Mouse (Mus musculus): ENCODE results near the gene Dennd2c. TPM values are rescaled to one million over a fixed set of nuclear protein-coding genes. Genes with fewer than 3 reads are reported as not detected.
"Not testable (repeated sequence)": the region's sequence is repeated elsewhere in the genome, so short reads cannot be mapped to it uniquely, and the experiment has no call there.

Dennd2c gene
- total and polyA plus RNA-seq, 2 experiments from 2014 or later, result 0.63 to 1.7 TPM

- 92% methylated on average over 10 of the region's 10 CpGs for WGBS
- no peak overlapping the region for H3K9ac ChIP-seq (replicated peaks; ENCODE audit: low read length, poor library complexity, severe bottlenecking)
These were observed 30.7 kb downstream of the Dennd2c start for GRCm38 (mm10) chr3:103133098-103133497.

GRCm38 (mm10) chr3:103136414-103137077 is 34.1 kb downstream of the Dennd2c start:
- TF ChIP-seq CTCF (IDR thresholded peaks at IDR 0.05), result no peak
- Histone ChIP-seq H3K9me3 (ENCODE audit: low read length) (no peaks in the 10 kb centered on the region), H3K36me3 (ENCODE audit: insufficient read depth, low read length) (no peaks in the 10 kb centered on the region), H3K4me2 (ENCODE audit: low read depth, low read length, poor library complexity, severe bottlenecking) (no peak overlapping the region), H3K27me3 (ENCODE audit: insufficient read depth, low read length) (no peaks in the 10 kb centered on the region), H3K4me3 (ENCODE audit: low read depth, low read length) (no peak overlapping the region), H3K4me1 (ENCODE audit: insufficient read depth, low read length) (no peaks in the 10 kb centered on the region), H3K27ac (ENCODE audit: low read depth, low read length) (no peak overlapping the region), H3K9ac (replicated peaks; ENCODE audit: low read length, poor library complexity, severe bottlenecking) (no peak overlapping the region)
- ATAC-seq (ENCODE audit: low FRiP score) (no peak), DNase-seq (ENCODE audit: low spot score) (no peak)
- WGBS, result 88% methylated on average over 4 of the region's 4 CpGs

More at GRCm38 (mm10) chr3:103133098-103133497, 30.7 kb downstream of the Dennd2c start:
- DNase-seq (ENCODE audit: low spot score), result no peak
- no peaks in the 10 kb centered on the region for H3K4me1 ChIP-seq (ENCODE audit: insufficient read depth, low read length)
- H3K27ac ChIP-seq (ENCODE audit: low read depth, low read length), result no peak overlapping the region
- no peaks in the 10 kb centered on the region for H3K36me3 ChIP-seq (ENCODE audit: insufficient read depth, low read length)
- H3K9me3 ChIP-seq (ENCODE audit: low read length), result no peaks in the 10 kb centered on the region
- no peak for ATAC-seq (ENCODE audit: low FRiP score)
- H3K4me3 ChIP-seq (ENCODE audit: low read depth, low read length), result no peak overlapping the region
- no peak overlapping the region for H3K4me2 ChIP-seq (ENCODE audit: low read depth, low read length, poor library complexity, severe bottlenecking)
- no peaks in the 10 kb centered on the region for H3K27me3 ChIP-seq (ENCODE audit: insufficient read depth, low read length)
- TF ChIP-seq CTCF (IDR thresholded peaks at IDR 0.05), result no peak

GRCm38 (mm10) chr3:103139047-103139446 is 36.6 kb downstream of the Dennd2c start:
- DNase-seq (ENCODE audit: low spot score), result no peak

GRCm38 (mm10) chr3:103140095-103140838 is 37.9 kb downstream of the Dennd2c start:
- not testable (repeated sequence) for H3K27ac ChIP-seq (ENCODE audit: low read depth, low read length); H3K4me1 ChIP-seq (ENCODE audit: insufficient read depth, low read length); H3K36me3 ChIP-seq (ENCODE audit: insufficient read depth, low read length); H3K4me2 ChIP-seq (ENCODE audit: low read depth, low read length, poor library complexity, severe bottlenecking); DNase-seq (ENCODE audit: low spot score); ATAC-seq (ENCODE audit: low FRiP score); H3K9ac ChIP-seq (replicated peaks; ENCODE audit: low read length, poor library complexity, severe bottlenecking); H3K4me3 ChIP-seq (ENCODE audit: low read depth, low read length); H3K27me3 ChIP-seq (ENCODE audit: insufficient read depth, low read length); H3K9me3 ChIP-seq (ENCODE audit: low read length)
- WGBS, result 63% methylated on average over 11 of the region's 11 CpGs

More at GRCm38 (mm10) chr3:103139047-103139446, 36.6 kb downstream of the Dennd2c start:
- H3K9ac ChIP-seq (replicated peaks; ENCODE audit: low read length, poor library complexity, severe bottlenecking), result no peak overlapping the region
- H3K27me3 ChIP-seq (ENCODE audit: insufficient read depth, low read length), result no peaks in the 10 kb centered on the region
- no peaks in the 10 kb centered on the region for H3K4me1 ChIP-seq (ENCODE audit: insufficient read depth, low read length)
- no peak for ATAC-seq (ENCODE audit: low FRiP score)
- H3K36me3 ChIP-seq (ENCODE audit: insufficient read depth, low read length), result no peaks in the 10 kb centered on the region
- H3K4me2 ChIP-seq (ENCODE audit: low read depth, low read length, poor library complexity, severe bottlenecking), result no peak overlapping the region
- no peak overlapping the region for H3K27ac ChIP-seq (ENCODE audit: low read depth, low read length)
- H3K9me3 ChIP-seq (ENCODE audit: low read length), result no peaks in the 10 kb centered on the region
- 76% methylated on average over 8 of the region's 8 CpGs for WGBS
- no peak for TF ChIP-seq CTCF (IDR thresholded peaks at IDR 0.05)
- H3K4me3 ChIP-seq (ENCODE audit: low read depth, low read length), result no peak overlapping the region

- Histone ChIP-seq H3K9me3 (ENCODE audit: low read length) (no peaks in the 10 kb centered on the region), H3K27ac (ENCODE audit: low read depth, low read length) (no peak overlapping the region), H3K4me3 (ENCODE audit: low read depth, low read length) (no peak overlapping the region), H3K4me1 (ENCODE audit: insufficient read depth, low read length) (no peaks in the 10 kb centered on the region), H3K27me3 (ENCODE audit: insufficient read depth, low read length) (no peaks in the 10 kb centered on the region), H3K9ac (replicated peaks; ENCODE audit: low read length, poor library complexity, severe bottlenecking) (no peak overlapping the region), H3K36me3 (ENCODE audit: insufficient read depth, low read length) (no peaks in the 10 kb centered on the region), H3K4me2 (ENCODE audit: low read depth, low read length, poor library complexity, severe bottlenecking) (no peak overlapping the region)
- DNase-seq (ENCODE audit: low spot score) (no peak), ATAC-seq (ENCODE audit: low FRiP score) (no peak)
- 90% methylated on average over 11 of the region's 11 CpGs for WGBS
- no peak for TF ChIP-seq CTCF (IDR thresholded peaks at IDR 0.05)
These were observed 38.9 kb downstream of the Dennd2c start for GRCm38 (mm10) chr3:103141287-103141686.

GRCm38 (mm10) chr3:103142366-103142765 is 40.0 kb downstream of the Dennd2c start:
- Histone ChIP-seq H3K9ac (replicated peaks; ENCODE audit: low read length, poor library complexity, severe bottlenecking) (no peak overlapping the region), H3K4me3 (ENCODE audit: low read depth, low read length) (no peak overlapping the region), H3K4me1 (ENCODE audit: insufficient read depth, low read length) (no peaks in the 10 kb centered on the region), H3K9me3 (ENCODE audit: low read length) (no peaks in the 10 kb centered on the region), H3K27me3 (ENCODE audit: insufficient read depth, low read length) (no peaks in the 10 kb centered on the region), H3K36me3 (ENCODE audit: insufficient read depth, low read length) (no peaks in the 10 kb centered on the region), H3K4me2 (ENCODE audit: low read depth, low read length, poor library complexity, severe bottlenecking) (no peak overlapping the region), H3K27ac (ENCODE audit: low read depth, low read length) (no peak overlapping the region)
- WGBS, result 85% methylated on average over 10 of the region's 10 CpGs
- ATAC-seq (ENCODE audit: low FRiP score) (no peak), DNase-seq (ENCODE audit: low spot score) (no peak)
- TF ChIP-seq CTCF (IDR thresholded peaks at IDR 0.05), result no peak

Data from midbrain, postnatal 0 days (tissue).